Mouse (Mus musculus) olfactory bulb, adult 2 months (tissue): ENCODE results near the gene Dis3l2.

ENCODE experiments used
- CTCF ChIP-seq: fragments of 200-500 bp; IDR thresholded peaks from 2 replicates; pipeline ENCODE4 v1.5.1; 2012; ENCODE audit warnings: low read depth, mild to moderate bottlenecking, low read length, moderate library complexity; ENCODE audit not compliant: insufficient read depth
- POLR2A ChIP-seq: fragments of 200-500 bp; IDR thresholded peaks from 2 replicates; pipeline ENCODE4 v1.6.1; 2012; ENCODE audit warnings: mild to moderate bottlenecking, low read depth, low read length, moderate library complexity; ENCODE audit not compliant: insufficient read depth

GRCm38 (mm10) chr1:87032466-87032865, 328.9 kb downstream of the Dis3l2 start:
- TF ChIP-seq CTCF = no peak
- TF ChIP-seq POLR2A = no peak
